Mouse (Mus musculus) mature B cell (primary cell): ENCODE measurements around the gene Sdk2.

Source experiments
- in situ Hi-C: fragments of 300-500 bp; cut with MboI; formaldehyde crosslinking; loops from 2 replicates; pipeline ENCODE4 v1.14.3; 2019

Gene Sdk2

GRCm38 (mm10) chr11:113791357-113792215 is 275.3 kb downstream of the Sdk2 start:
- in situ Hi-C loops, result no loop called here

- in situ Hi-C loops, result no loop called here
These were observed 277.7 kb downstream of the Sdk2 start for GRCm38 (mm10) chr11:113789101-113789500.

- in situ Hi-C loops, result no loop called here
These were observed 278.6 kb downstream of the Sdk2 start for GRCm38 (mm10) chr11:113788183-113788789.

GRCm38 (mm10) chr11:113787432-113788182 is 279.2 kb downstream of the Sdk2 start:
- in situ Hi-C loops, result no loop called here

- in situ Hi-C loops, result no loop called here
These were observed 279.8 kb downstream of the Sdk2 start for GRCm38 (mm10) chr11:113787009-113787408.

- in situ Hi-C loops, result no loop called here
These were observed 280.5 kb downstream of the Sdk2 start for GRCm38 (mm10) chr11:113786395-113786794.

- in situ Hi-C loops, result no loop called here
These were observed 281.3 kb downstream of the Sdk2 start for GRCm38 (mm10) chr11:113785406-113786171.

GRCm38 (mm10) chr11:113784656-113785396 is 282.0 kb downstream of the Sdk2 start:
- in situ Hi-C loops, result no loop called here

GRCm38 (mm10) chr11:113782496-113782895 is 284.4 kb downstream of the Sdk2 start:
- in situ Hi-C loops, result no loop called here

- in situ Hi-C loops, result no loop called here
These were observed 284.8 kb downstream of the Sdk2 start for GRCm38 (mm10) chr11:113782006-113782405.

- in situ Hi-C loops, result no loop called here
These were observed 287.2 kb downstream of the Sdk2 start for GRCm38 (mm10) chr11:113779680-113780041.

GRCm38 (mm10) chr11:113778733-113779679 is 287.8 kb downstream of the Sdk2 start:
- in situ Hi-C loops, result no loop called here

- in situ Hi-C loops, result no loop called here
These were observed 288.9 kb downstream of the Sdk2 start for GRCm38 (mm10) chr11:113777878-113778464.

- in situ Hi-C loops, result no loop called here
These were observed 289.9 kb downstream of the Sdk2 start for GRCm38 (mm10) chr11:113776851-113777511.

- in situ Hi-C loops, result no loop called here
These were observed 292.1 kb downstream of the Sdk2 start for GRCm38 (mm10) chr11:113774773-113775172.

- in situ Hi-C loops, result no loop called here
These were observed 293.7 kb downstream of the Sdk2 start for GRCm38 (mm10) chr11:113773191-113773590.

GRCm38 (mm10) chr11:113771187-113771586 is 295.7 kb downstream of the Sdk2 start:
- in situ Hi-C loops, result no loop called here

- in situ Hi-C loops, result no loop called here
These were observed 298.5 kb downstream of the Sdk2 start for GRCm38 (mm10) chr11:113768356-113768755.

GRCm38 (mm10) chr11:113767285-113767684 is 299.6 kb downstream of the Sdk2 start:
- in situ Hi-C loops, result no loop called here
